Mouse (Mus musculus) forebrain, embryonic 16.5 days (tissue): ENCODE measurements around the gene Fam221a. TPM values are rescaled to one million over a fixed set of nuclear protein-coding genes. Genes with fewer than 3 reads are reported as not detected.

Experiments
- ATAC-seq: fragments of 200-750 bp; cut with Nextera tagmentation; 2 replicates; pipeline ENCODE4 v1.8.0; 2017; ENCODE audit warnings: mild to moderate bottlenecking, moderate library complexity
- H3K27ac ChIP-seq: fragments of 300-500 bp; sonication (generic); 2 replicates; pipeline ENCODE4 v1.5.1; 2014; ENCODE audit warnings: low read length, control low read depth
- H3K27me3 ChIP-seq: fragments of 300-500 bp; sonication (generic); replicated peaks from 2 replicates; pipeline ENCODE4 v1.6.1; 2014; ENCODE audit warnings: low read length; ENCODE audit not compliant: control insufficient read depth, insufficient read depth
- H3K36me3 ChIP-seq: fragments of 300-500 bp; sonication (generic); 2 replicates; pipeline ENCODE4 v1.6.1; 2014; ENCODE audit not compliant: control insufficient read depth, insufficient read depth
- H3K4me1 ChIP-seq: fragments of 300-500 bp; sonication (generic); replicated peaks from 2 replicates; pipeline ENCODE4 v1.6.1; 2014; ENCODE audit warnings: low read length; ENCODE audit not compliant: control insufficient read depth, insufficient read depth
- H3K4me2 ChIP-seq: fragments of 300-500 bp; sonication (generic); 2 replicates; pipeline ENCODE4 v1.6.1; 2014; ENCODE audit warnings: mild to moderate bottlenecking, low read length, control low read depth
- H3K4me3 ChIP-seq: fragments of 300-500 bp; sonication (generic); replicated peaks from 2 replicates; pipeline ENCODE4 v1.5.1; 2014; ENCODE audit warnings: mild to moderate bottlenecking, low read length, control low read depth
- H3K9ac ChIP-seq: fragments of 300-500 bp; sonication (generic); replicated peaks from 2 replicates; pipeline ENCODE4 v1.6.1; 2014; ENCODE audit warnings: low read depth, low read length, control low read depth
- H3K9me3 ChIP-seq: fragments of 300-500 bp; sonication (generic); 2 replicates; pipeline ENCODE4 v1.6.1; 2016; ENCODE audit warnings: low read length; ENCODE audit not compliant: control insufficient read depth
- WGBS: fragments of 180-500 bp; shearing (Covaris S2); extraction: QIAGEN DNeasy Blood & Tissue Kit; methylation state at CpG from one replicate; pipeline ENCODE4 v1.1.7; 2014; 5-methylcytosine and 5-hydroxymethylcytosine counted together
- polyA plus RNA-seq: library from polyadenylated mRNA; unstranded; fragments of >200 nt; fragmentation: Nextera tagmentation; extraction: Ambion mirVana; gene quantifications from 2 replicates; pipeline ENCODE4 v1.2.1, GENCODE M21; 2015

Gene Fam221a
- 4.7 and 5.6 TPM in 2 replicates for polyA plus RNA-seq

GRCm38 (mm10) chr6:49367159-49368054 lies at the start of gene Fam221a:
Gene Fam221a (plus strand): TSS chr6:49367739.
- H3K4me3 ChIP-seq, result peak within 1 kb of the TSS; percentile 71
- no peaks in the 10 kb centered on the region for H3K27me3 ChIP-seq
- H3K27ac ChIP-seq, result 0 out of 2 replicates have a peak within 1 kb of the TSS, but pooled peaks have one; percentile 9
- H3K4me2 ChIP-seq, result peak within 1 kb of the TSS; percentile 96
- H3K9ac ChIP-seq, result peak within 1 kb of the TSS; percentile 72
- H3K4me1 ChIP-seq, result peaks cover 6% of the 10 kb centered on the region
- ATAC-seq, result peak; percentile 96
- 4% methylated on average over 41 of the region's 49 CpGs for WGBS
- H3K9me3 ChIP-seq, result no peaks in the 10 kb centered on the region
- no peaks in the 10 kb centered on the region for H3K36me3 ChIP-seq

GRCm38 (mm10) chr6:49318966-49319594 lies 48.5 kb upstream of the Fam221a start, which contains the start of gene Ccdc126:
Gene Ccdc126 (plus strand): TSS chr6:49319274.
- H3K27me3 ChIP-seq, result no peaks in the 10 kb centered on the region
- H3K36me3 ChIP-seq, result no peaks in the 10 kb centered on the region
- H3K4me2 ChIP-seq, result peak within 1 kb of the TSS; percentile 57
- H3K4me1 ChIP-seq, result peaks cover 5% of the 10 kb centered on the region
- H3K27ac ChIP-seq, result peak within 1 kb of the TSS; percentile 84
- H3K4me3 ChIP-seq, result peak within 1 kb of the TSS; percentile 80
- WGBS, result under 1% methylated on average over 47 of the region's 47 CpGs
- H3K9ac ChIP-seq, result peak within 1 kb of the TSS; percentile 89
- H3K9me3 ChIP-seq, result no peaks in the 10 kb centered on the region
- peak; percentile 100 for ATAC-seq

GRCm38 (mm10) chr6:49319595-49320315 lies 47.8 kb upstream of the Fam221a start:
- WGBS, result 13% methylated on average over 13 of the region's 13 CpGs
- peak; percentile 34 for ATAC-seq

GRCm38 (mm10) chr6:49321341-49321740 lies 46.2 kb upstream of the Fam221a start:
- WGBS, result 88% methylated on average over 3 of the region's 3 CpGs
- Histone ChIP-seq H3K9ac (no peak overlapping the region), H3K27ac (no peak overlapping the region), H3K4me3 (no peak overlapping the region), H3K36me3 (no peaks in the 10 kb centered on the region), H3K9me3 (no peaks in the 10 kb centered on the region), H3K27me3 (no peaks in the 10 kb centered on the region), H3K4me2 (no peak overlapping the region), H3K4me1 (peaks cover 5% of the 10 kb centered on the region)
- no peak for ATAC-seq

More at GRCm38 (mm10) chr6:49319595-49320315, 47.8 kb upstream of the Fam221a start:
- Histone ChIP-seq H3K27me3 (no peaks in the 10 kb centered on the region), H3K36me3 (no peaks in the 10 kb centered on the region), H3K4me2 (peak overlapping the region; percentile 57), H3K27ac (peak overlapping the region; percentile 84), H3K9ac (peak overlapping the region; percentile 89), H3K4me1 (peaks cover 5% of the 10 kb centered on the region), H3K9me3 (no peaks in the 10 kb centered on the region), H3K4me3 (peak overlapping the region; percentile 80)

- H3K9ac ChIP-seq, result no peak overlapping the region
- H3K4me3 ChIP-seq, result no peak overlapping the region
- no peaks in the 10 kb centered on the region for H3K27me3 ChIP-seq
- H3K36me3 ChIP-seq, result no peaks in the 10 kb centered on the region
- H3K9me3 ChIP-seq, result no peaks in the 10 kb centered on the region
- ATAC-seq, result no peak
- H3K4me2 ChIP-seq, result no peak overlapping the region
- no peak overlapping the region for H3K27ac ChIP-seq
- H3K4me1 ChIP-seq, result peaks cover 5% of the 10 kb centered on the region
Measured at GRCm38 (mm10) chr6:49322056-49322455, 45.5 kb upstream of the Fam221a start.

- 70% methylated on average over 2 of the region's 2 CpGs for WGBS
- Histone ChIP-seq H3K27ac (no peak overlapping the region), H3K27me3 (no peaks in the 10 kb centered on the region), H3K9me3 (no peaks in the 10 kb centered on the region), H3K4me2 (no peak overlapping the region), H3K4me1 (peaks cover 5% of the 10 kb centered on the region), H3K36me3 (no peaks in the 10 kb centered on the region), H3K9ac (no peak overlapping the region), H3K4me3 (no peak overlapping the region)
- no peak for ATAC-seq
Measured at GRCm38 (mm10) chr6:49322986-49323385, 44.6 kb upstream of the Fam221a start.

GRCm38 (mm10) chr6:49324528-49324927 lies 43.0 kb upstream of the Fam221a start:
- H3K4me1 ChIP-seq, result peaks cover 5% of the 10 kb centered on the region
- H3K4me3 ChIP-seq, result no peak overlapping the region
- H3K27me3 ChIP-seq, result no peaks in the 10 kb centered on the region
- H3K36me3 ChIP-seq, result no peaks in the 10 kb centered on the region
- no peak overlapping the region for H3K4me2 ChIP-seq
- WGBS, result 53% methylated on average over 2 of the region's 2 CpGs
- no peak overlapping the region for H3K27ac ChIP-seq
- H3K9ac ChIP-seq, result no peak overlapping the region
- no peaks in the 10 kb centered on the region for H3K9me3 ChIP-seq
- ATAC-seq, result no peak

- H3K9ac ChIP-seq, result no peak overlapping the region
- H3K4me3 ChIP-seq, result no peak overlapping the region
- no peak for ATAC-seq
- WGBS, result 81% methylated on average over 1 of the region's 1 CpGs
- H3K4me2 ChIP-seq, result no peak overlapping the region
- H3K27ac ChIP-seq, result no peak overlapping the region
- H3K4me1 ChIP-seq, result peaks cover under 1% of the 10 kb centered on the region
- no peaks in the 10 kb centered on the region for H3K9me3 ChIP-seq
- H3K27me3 ChIP-seq, result no peaks in the 10 kb centered on the region
- H3K36me3 ChIP-seq, result no peaks in the 10 kb centered on the region
Measured at GRCm38 (mm10) chr6:49325294-49325693, 42.2 kb upstream of the Fam221a start.

GRCm38 (mm10) chr6:49326846-49327245 lies 40.7 kb upstream of the Fam221a start:
- WGBS, result 88% methylated on average over 3 of the region's 3 CpGs
- Histone ChIP-seq H3K9me3 (no peaks in the 10 kb centered on the region), H3K4me2 (no peak overlapping the region), H3K9ac (no peak overlapping the region), H3K27me3 (no peaks in the 10 kb centered on the region), H3K4me1 (no peaks in the 10 kb centered on the region), H3K4me3 (no peak overlapping the region), H3K27ac (no peak overlapping the region), H3K36me3 (no peaks in the 10 kb centered on the region)
- no peak for ATAC-seq
